Mouse (Mus musculus) myocyte (in vitro differentiated cells): Measurements from ENCODE around the gene Nr2f6. TPM values are rescaled to one million over a fixed set of nuclear protein-coding genes. Genes with fewer than 3 reads are reported as not detected.

ENCODE experiments used
- H3K27me3 ChIP-seq: one replicate; pipeline ENCODE4 v1.6.1; 2011; ENCODE audit not compliant: control insufficient read depth, insufficient read depth, insufficient read length
- H3K36me3 ChIP-seq: one replicate; pipeline ENCODE4 v1.6.1; 2011; ENCODE audit not compliant: control insufficient read depth, insufficient read depth
- H3K4me2 ChIP-seq: one replicate; pipeline ENCODE4 v1.6.1; 2011; ENCODE audit warnings: low read depth, control low read depth
- H3K4me3 ChIP-seq: one replicate; pipeline ENCODE4 v1.5.1; 2011; ENCODE audit warnings: mild to moderate bottlenecking, control low read depth, moderate library complexity
- H3K79me2 ChIP-seq: one replicate; pipeline ENCODE4 v1.6.1; 2011; ENCODE audit not compliant: control insufficient read depth, insufficient read depth
- H3ac ChIP-seq: one replicate; pipeline ENCODE4 v1.6.1; 2011; ENCODE audit not compliant: control insufficient read depth, insufficient read length
- CEBPB ChIP-seq: IDR thresholded peaks from 2 replicates; pipeline ENCODE4 v1.6.1; 2011; ENCODE audit warnings: mild to moderate bottlenecking, moderate library complexity; ENCODE audit not compliant: poor library complexity, insufficient read depth, severe bottlenecking
- E2F4 ChIP-seq: IDR thresholded peaks from one replicate; pipeline ENCODE4 v1.6.1; 2011; ENCODE audit warnings: mild to moderate bottlenecking, control low read depth, moderate library complexity; ENCODE audit not compliant: insufficient read depth
- MAX ChIP-seq: IDR thresholded peaks from one replicate; pipeline ENCODE4 v1.6.1; 2011; ENCODE audit warnings: low read depth, mild to moderate bottlenecking, control low read depth
- MYOD1 ChIP-seq, 3 experiments: IDR thresholded peaks; one replicate each; pipeline ENCODE4 v1.6.1; 2011; ENCODE audit warnings: control low read depth in 2 of 3, low read depth in 2 of 3, mild to moderate bottlenecking in 2 of 3, moderate library complexity in 1 of 3; ENCODE audit not compliant: insufficient read length in 2 of 3, control insufficient read depth in 1 of 3
- MYOG ChIP-seq, 3 experiments: IDR thresholded peaks; one replicate each; pipeline ENCODE4 v1.6.1; 2011; ENCODE audit warnings: control low read depth in 2 of 3, low read depth in 2 of 3, mild to moderate bottlenecking in 2 of 3; ENCODE audit not compliant: insufficient read length in 2 of 3, control insufficient read depth in 1 of 3, insufficient read depth in 1 of 3
- POLR2A ChIP-seq: IDR thresholded peaks from one replicate; pipeline ENCODE4 v1.6.1; 2011; ENCODE audit warnings: low read depth, mild to moderate bottlenecking, control low read depth, moderate library complexity; ENCODE audit not compliant: insufficient read length
- POLR2AphosphoS2 ChIP-seq: IDR thresholded peaks from one replicate; pipeline ENCODE4 v1.6.1; 2011; ENCODE audit warnings: low read depth, control low read depth; ENCODE audit not compliant: insufficient read length
- REST ChIP-seq: IDR thresholded peaks from one replicate; pipeline ENCODE4 v1.6.1; 2011; ENCODE audit warnings: mild to moderate bottlenecking, control low read depth, moderate library complexity; ENCODE audit not compliant: insufficient read depth, insufficient read length
- SRF ChIP-seq: IDR thresholded peaks from one replicate; pipeline ENCODE4 v1.6.1; 2011; ENCODE audit warnings: low read depth; ENCODE audit not compliant: control insufficient read depth, insufficient read length
- TCF12 ChIP-seq: IDR thresholded peaks from one replicate; pipeline ENCODE4 v1.6.1; 2011; ENCODE audit warnings: mild to moderate bottlenecking, control low read depth; ENCODE audit not compliant: poor library complexity, insufficient read depth, severe bottlenecking
- TCF3 ChIP-seq: IDR thresholded peaks from one replicate; pipeline ENCODE4 v1.6.1; 2011; ENCODE audit warnings: low read depth, control low read depth; ENCODE audit not compliant: insufficient read length
- USF1 ChIP-seq: IDR thresholded peaks from one replicate; pipeline ENCODE4 v1.6.1; 2011; ENCODE audit warnings: low read depth, mild to moderate bottlenecking, control low read depth, moderate library complexity
- polyA plus RNA-seq: library from polyadenylated mRNA; unstranded; fragments of >200 nt; fragmentation: generic; extraction: Trizol; gene quantifications from one replicate; pipeline ENCODE4 v1.2.1, GENCODE M21; 2012; ENCODE audit warnings: missing spikeins

Gene Nr2f6
- polyA plus RNA-seq, 1 experiment, result 62.3 TPM

GRCm38 (mm10) chr8:71380178-71381171 is 1.3 kb downstream of the Nr2f6 start:
- Histone ChIP-seq H3K4me2 (peak overlapping the region; percentile 81), H3ac (peak overlapping the region; percentile 50), H3K27me3 (no peaks in the 10 kb centered on the region), H3K4me3 (peak overlapping the region; percentile 69), H3K79me2 (peaks cover 19% of the 10 kb centered on the region), H3K36me3 (no peaks in the 10 kb centered on the region)
- TF ChIP-seq MYOD1 (IDR thresholded peaks at IDR 0.05; ENCODE audit: control insufficient read depth in 1 of 3, insufficient read length in 2 of 3, low read depth in 2 of 3) (peak in 1 of 3 experiments; percentile 1), REST (no peak), USF1 (no peak), POLR2A (peak; percentile 17), SRF (no peak), MAX (no peak), E2F4 (no peak), POLR2AphosphoS2 (peak; percentile 16), TCF3 (no peak), CEBPB (no peak)

GRCm38 (mm10) chr8:71379512-71380075 is 2.2 kb downstream of the Nr2f6 start:
- Histone ChIP-seq H3K4me2 (peak overlapping the region; percentile 81), H3K36me3 (peaks cover 6% of the 10 kb centered on the region), H3K27me3 (no peaks in the 10 kb centered on the region), H3K4me3 (peak overlapping the region; percentile 69), H3K79me2 (peaks cover 19% of the 10 kb centered on the region), H3ac (peak overlapping the region; percentile 50)
- TF ChIP-seq MAX, result no peak
- no peak for TF ChIP-seq TCF12
- TF ChIP-seq POLR2AphosphoS2, result no peak
- TF ChIP-seq SRF, result no peak
- no peak for TF ChIP-seq REST
- TF ChIP-seq MYOG (IDR thresholded peaks at IDR 0.05; ENCODE audit: control insufficient read depth in 1 of 3, insufficient read depth in 1 of 3, insufficient read length in 2 of 3, low read depth in 2 of 3), result no peak
- TF ChIP-seq CEBPB, result no peak
- no peak for TF ChIP-seq USF1
- no peak for TF ChIP-seq POLR2A

- Histone ChIP-seq H3K4me3 (peak overlapping the region; percentile 69), H3K4me2 (peak overlapping the region; percentile 81), H3ac (no peak overlapping the region), H3K79me2 (peaks cover 19% of the 10 kb centered on the region), H3K36me3 (peaks cover 6% of the 10 kb centered on the region), H3K27me3 (no peaks in the 10 kb centered on the region)
- no peak for TF ChIP-seq POLR2AphosphoS2
- TF ChIP-seq MYOG (IDR thresholded peaks at IDR 0.05; ENCODE audit: control insufficient read depth in 1 of 3, insufficient read depth in 1 of 3, insufficient read length in 2 of 3, low read depth in 2 of 3), result no peak
- no peak for TF ChIP-seq MAX
- no peak for TF ChIP-seq POLR2A
- TF ChIP-seq REST, result no peak
- no peak for TF ChIP-seq TCF12
- no peak for TF ChIP-seq E2F4
- TF ChIP-seq TCF3, result no peak
Measured at GRCm38 (mm10) chr8:71379008-71379407, 2.8 kb downstream of the Nr2f6 start.

DNA sequence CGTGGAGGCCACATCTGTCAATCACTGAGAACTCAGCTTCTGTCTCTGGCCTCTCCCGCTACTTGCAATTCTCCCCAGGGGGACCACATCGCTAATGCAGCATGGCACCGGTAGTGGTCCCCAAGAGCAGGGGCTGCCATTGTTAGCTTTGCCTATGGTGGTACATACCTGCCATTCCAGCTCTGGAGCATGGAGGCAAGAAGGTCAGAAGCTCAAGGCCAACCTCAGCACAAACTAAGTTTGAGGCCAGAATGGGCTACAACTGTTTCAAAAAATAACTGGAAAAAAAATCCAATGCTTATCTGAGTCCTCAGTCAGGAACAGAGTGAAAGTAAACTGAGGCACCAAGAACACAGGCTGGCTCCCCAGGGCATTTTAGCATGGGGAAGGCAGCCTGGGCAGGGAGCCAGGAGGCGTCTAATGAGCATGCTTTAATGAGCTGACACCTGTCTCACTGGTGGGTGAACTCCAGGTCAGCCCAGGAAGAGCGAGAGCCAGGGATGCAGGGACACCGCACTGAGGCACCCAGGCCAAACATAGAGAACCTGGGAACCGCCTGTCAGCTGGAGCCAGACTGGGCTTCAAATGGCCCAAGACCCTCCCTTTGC is 5.2 kb downstream of the Nr2f6 start:
- Histone ChIP-seq H3ac (no peak overlapping the region), H3K27me3 (no peaks in the 10 kb centered on the region), H3K4me3 (no peak overlapping the region), H3K36me3 (peaks cover 13% of the 10 kb centered on the region), H3K4me2 (no peak overlapping the region), H3K79me2 (peaks cover 19% of the 10 kb centered on the region)
- TF ChIP-seq MAX (no peak), POLR2A (no peak), SRF (no peak), E2F4 (no peak), CEBPB (no peak), MYOG (IDR thresholded peaks at IDR 0.05; ENCODE audit: control insufficient read depth in 1 of 3, insufficient read depth in 1 of 3, insufficient read length in 2 of 3, low read depth in 2 of 3) (no peak)
